Mouse (Mus musculus) urinary bladder, postnatal 36 days (tissue): ENCODE results near the gene Heg1.

ENCODE experiments used
- DNase-seq, 2 experiments: peaks; one replicate each; pipeline ENCODE4 v3.0.0; 2022; ENCODE audit warnings: low spot score in 2 of 2, mixed read lengths in 1 of 2

Gene Heg1

DNA sequence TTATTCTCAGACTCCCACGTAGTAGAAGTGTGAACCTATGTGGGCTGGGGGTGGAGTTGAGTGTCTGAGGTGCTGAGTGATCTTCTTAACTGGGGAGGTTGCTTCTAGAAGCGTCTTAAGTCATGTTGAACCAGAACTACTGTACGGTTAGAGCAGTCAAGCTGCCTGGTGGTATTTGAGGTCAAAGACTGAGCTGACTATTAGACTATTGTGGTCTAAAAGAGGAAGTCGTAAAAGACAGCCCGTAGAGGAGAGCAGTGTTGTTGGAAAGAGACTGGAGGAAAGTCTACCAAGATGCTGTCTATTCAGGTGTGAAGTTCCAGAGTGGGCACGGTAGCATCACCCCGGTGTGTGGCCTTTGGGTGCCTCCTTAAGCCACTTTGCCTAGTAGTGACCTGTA is 85.7 kb downstream of the Heg1 start:
- no peak for DNase-seq

DNA sequence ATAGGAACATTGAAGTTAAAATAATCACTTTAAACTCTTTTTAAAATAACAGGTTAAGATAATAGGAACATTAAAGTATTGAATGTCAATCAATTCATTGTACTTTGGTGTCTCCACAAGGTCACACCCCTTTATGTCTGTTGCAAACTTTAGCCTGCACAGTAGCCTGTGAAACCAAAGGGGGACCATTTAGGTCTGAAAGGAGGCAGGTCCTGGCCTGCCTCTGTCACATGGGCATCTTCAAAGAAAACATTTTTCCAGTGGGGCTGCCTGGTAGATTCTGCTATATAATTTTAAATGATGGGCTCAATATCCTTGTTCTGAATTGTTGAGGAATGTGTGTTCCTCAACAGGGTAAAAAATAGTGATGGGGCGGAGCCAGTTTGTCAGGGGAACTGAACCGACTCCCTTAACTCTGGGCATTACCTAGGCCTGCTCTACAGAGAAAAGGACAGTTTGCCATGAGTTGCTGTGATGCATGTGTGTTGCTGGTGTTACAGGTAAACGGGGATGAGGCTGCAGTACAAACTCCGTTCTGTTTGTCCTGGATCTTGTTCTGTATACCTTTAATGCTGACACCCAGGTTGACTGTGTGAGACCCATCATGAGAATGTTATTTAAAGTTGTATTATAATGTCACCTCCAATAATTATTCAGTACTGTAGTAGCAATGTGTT is 86.7 kb downstream of the Heg1 start:
- DNase-seq = no peak

DNA sequence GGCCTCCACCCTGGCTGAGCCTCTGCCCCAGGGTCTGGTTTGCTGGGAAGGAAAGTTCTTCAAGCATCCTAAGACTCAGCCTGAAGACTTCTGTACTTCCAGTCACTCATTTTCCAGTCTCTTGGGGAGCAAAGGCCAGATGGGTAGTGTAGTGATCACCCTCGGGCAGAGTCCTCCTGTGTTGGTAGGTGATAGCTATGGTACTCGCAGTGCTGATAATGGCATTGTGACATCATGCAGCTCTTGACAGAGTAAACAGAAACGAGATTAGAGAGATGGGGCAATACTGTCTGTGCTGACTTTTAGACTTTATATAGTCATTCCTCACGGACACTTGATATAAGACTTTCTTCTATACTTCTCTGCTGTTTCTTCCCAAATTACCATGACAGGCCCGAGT is 88.6 kb downstream of the Heg1 start:
- no peak for DNase-seq

DNA sequence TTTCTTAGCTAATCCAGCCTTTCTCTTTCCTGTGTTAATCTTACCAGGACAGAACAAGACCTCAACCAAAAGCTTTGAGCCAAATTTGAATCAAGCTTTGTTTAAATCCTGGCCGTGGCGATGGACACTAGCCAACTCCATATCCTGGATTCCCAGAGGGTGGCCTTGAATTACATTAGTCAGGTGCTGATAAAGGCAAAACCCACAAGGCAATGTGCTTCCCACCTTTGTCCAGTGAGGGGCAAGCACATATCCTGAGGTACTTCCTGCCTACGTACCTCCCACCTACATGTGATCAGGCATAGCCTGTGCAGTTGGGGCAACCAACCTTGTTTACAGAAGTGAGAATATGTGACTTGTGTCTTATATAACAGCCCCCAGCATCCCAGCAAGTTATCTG is 90.8 kb downstream of the Heg1 start:
- no peak for DNase-seq

DNA sequence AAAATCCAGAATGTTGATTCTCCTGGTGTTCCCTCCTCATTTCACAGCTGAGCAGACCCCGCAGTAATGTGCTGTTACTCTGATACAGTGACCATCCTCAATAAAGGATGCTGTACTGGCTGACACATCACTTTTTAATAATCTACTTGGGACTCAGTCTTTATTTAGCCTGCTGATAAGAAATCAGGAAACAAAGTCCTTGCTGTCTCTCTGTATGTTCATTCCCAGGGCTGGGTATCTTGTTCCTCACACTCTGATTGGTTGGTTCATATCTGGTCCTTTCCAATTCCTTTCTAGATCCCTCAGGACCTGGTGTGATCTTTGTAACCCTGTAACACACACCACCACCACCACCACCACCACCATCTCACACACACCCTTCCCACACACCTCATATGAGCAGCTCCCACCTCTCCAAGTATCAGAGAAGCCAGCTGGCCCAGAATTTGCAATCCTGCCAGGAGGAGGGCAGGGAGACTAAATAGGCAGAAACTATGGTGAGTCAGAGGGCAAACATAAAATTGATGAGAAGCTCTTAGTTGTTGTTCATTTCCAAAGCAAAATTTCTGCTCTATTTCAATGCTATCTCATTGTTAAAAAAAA is 91.7 kb downstream of the Heg1 start:
- no peak for DNase-seq

DNA sequence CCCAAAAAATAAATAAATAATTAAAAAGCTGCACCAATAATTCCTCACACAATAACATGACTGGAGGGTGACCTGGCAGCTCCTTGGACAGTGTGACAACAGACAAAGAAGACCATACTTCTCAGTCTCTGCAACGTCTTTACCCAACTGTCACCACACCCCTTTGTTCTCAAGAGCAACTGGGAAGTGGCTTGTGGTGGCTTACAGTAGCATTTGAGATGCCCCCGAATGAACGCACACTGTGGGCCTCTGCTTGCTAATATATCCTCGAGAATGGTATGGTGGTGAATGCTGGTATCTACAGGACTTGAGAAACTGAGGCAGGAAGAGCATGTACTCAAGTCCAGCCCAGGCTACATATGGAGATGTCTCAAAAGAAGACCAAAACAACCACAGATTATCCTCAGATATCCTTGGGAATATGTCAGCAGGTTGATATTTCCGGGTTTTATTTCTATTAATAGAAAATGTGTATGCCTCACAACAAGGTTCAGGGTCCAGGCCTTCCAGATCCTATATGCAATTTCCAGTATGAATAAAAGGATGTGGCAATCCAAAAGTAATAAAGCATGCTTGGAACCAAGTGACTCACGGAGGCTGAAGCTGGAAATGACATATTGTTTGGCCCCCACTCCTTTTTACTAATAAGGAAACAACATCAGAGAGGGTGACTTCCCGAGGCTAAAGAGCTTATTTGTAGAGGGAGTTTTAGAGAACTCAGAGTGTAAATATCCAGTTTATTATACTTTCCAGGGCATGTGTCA is 92.8 kb downstream of the Heg1 start:
- no peak for DNase-seq

DNA sequence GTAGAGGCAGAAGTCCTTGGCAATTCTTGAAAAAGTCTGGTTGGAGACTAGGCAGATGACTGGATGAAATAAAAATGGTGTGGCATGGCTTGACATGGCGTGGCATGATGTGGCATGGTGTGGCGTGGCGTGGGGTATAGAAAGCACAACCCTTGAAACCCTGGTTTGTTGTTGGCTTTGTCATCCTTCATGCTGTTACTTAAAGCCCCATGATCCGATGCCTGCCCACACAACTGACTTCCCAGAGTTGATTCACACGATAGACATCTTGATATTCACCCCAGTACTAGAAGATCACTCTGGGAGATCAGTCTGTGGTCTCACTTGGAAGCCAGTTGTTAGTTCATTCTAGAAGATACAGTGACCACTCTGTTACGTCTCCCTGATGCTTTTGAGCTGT is 93.4 kb downstream of the Heg1 start:
- DNase-seq = no peak

DNA sequence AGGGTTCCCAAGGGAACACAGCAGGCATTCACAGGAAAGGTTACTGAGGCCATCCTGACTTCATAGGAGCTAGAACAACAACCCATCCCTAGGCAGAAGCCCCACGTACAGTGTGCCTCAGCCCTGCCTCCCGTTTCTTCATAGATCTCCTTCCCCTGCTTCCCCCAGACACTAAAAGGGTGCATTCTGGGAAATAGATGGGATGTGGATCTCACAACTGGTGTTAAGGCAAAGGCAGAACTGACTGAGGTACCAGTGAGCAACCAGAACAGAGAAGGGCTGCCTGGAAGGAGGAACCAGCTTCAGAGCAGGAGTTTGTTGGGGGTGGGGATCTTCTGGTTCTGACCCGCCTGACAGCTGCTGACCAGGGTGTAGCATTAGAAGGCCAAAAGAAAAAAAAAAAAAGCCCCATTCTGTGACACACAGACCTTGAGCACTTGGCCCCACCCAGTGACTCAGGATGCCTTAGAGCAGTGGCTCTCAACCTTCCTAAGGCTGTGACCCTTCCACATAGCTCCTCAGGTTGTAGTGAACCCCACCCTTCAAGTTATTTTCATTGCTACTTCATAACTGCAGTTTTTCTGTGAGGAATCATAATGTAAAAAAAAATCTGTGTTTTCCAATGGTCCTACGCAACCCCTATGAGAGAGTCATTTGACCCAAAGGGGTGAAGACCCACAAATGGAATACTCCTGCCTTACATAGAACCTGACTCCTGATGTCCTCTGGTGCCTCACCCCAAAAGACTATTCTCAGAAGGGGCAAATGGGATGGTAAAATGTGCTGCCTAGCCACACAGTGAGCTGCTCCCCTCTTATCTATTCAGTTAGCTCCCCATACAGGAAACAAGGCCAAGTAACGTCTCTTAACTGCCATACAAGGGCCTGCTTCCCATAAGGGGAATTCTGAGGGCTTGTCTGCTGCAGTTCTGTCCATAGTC is 97.9 kb downstream of the Heg1 start:
- no peak for DNase-seq

DNA sequence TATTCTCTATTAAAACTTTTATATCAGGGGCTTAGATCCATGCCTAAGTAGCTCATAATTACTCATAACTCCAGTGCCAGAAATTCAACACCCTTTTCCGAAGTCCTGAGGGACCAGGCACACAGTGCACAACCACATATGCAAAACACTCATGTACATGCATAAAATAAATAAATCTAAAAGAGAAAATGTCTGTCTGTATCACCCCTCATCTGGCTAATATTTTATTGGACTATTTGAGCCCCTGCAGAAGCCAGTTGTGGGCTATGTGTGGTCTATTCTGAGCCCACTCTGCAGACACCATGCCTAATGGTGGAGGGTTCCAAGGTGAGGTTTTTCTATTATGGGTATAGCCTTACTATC is 98.5 kb downstream of the Heg1 start:
- no peak for DNase-seq

DNA sequence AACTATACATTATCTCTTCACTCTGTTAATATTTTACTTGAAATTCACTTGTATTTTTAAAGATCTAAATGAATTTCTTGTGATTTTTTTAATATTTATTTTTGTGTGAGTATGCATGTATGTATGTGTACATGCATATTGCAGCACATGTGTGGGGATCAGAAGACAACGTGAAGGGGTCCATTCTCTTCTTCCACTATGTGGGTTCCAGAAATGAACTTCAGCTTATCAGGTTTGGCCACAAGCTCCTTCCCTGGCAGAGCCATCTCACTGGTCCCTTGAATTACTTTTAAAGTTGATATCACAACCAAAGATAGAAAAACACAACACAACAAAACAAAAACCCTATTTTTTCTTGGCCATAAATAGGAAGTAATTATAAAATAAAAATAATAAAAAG is 100.4 kb downstream of the Heg1 start:
- DNase-seq = no peak

DNA sequence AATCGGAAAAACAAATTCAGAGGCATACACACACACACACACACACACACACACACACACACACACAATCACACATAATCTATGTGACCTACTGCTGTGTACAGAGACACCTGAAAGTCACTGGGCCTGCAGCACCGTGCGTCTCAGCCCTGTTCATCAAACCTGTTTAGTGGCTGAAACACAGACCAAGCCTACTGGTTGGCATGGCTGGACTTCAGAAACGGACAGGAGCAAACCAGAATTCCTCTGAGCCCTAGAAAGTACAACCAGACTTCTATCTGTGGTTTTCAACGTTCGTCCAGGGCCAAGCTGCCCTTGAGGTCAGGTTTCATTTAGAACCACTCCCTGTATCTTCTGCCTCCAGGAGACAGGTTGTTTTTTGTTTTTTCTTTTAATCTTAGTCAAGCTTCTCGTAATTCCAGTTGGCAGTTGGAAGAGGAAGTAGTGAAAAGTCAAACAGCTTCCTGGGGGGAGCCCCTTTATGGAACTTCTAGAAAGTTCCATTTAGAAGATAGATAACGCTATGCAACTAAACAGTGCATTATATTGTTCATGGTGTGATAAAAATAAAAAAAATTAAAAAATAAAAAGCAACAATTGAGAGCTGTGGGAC is 101.0 kb downstream of the Heg1 start:
- DNase-seq = no peak

DNA sequence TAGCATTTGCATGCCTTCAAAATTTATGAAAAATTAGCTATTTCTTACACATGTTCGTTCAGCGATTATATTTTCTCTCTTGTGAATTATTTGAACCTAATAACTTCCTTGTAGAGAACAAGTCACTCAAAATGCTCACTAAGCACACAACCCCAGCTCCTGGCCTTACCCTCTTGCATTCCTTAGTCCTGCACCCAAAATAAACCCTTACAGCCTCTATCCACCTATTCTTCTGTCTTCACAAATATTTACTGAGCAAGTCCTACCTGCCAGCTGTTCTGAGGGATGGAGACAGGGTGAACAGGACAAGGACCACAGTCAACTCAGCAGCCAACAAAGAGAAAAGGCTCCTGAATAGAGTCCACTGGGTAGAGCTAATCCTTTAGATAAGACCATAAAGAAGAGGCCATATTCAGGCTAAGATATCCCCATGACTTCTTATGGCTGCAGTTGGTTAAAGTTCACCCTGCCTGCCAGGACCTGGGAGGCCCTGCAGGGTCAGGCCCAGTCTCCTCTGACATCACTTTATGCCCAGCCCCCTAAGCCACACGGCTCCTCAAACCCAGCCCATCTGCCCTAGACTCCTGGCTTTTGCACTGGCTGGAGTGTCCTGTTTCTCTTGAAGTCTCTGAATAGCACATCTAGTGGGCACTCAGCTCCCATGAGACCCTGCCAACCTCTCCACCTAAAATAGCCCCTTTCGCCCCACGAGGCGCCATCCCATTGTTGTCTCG is 102.7 kb downstream of the Heg1 start:
- DNase-seq = no peak

DNA sequence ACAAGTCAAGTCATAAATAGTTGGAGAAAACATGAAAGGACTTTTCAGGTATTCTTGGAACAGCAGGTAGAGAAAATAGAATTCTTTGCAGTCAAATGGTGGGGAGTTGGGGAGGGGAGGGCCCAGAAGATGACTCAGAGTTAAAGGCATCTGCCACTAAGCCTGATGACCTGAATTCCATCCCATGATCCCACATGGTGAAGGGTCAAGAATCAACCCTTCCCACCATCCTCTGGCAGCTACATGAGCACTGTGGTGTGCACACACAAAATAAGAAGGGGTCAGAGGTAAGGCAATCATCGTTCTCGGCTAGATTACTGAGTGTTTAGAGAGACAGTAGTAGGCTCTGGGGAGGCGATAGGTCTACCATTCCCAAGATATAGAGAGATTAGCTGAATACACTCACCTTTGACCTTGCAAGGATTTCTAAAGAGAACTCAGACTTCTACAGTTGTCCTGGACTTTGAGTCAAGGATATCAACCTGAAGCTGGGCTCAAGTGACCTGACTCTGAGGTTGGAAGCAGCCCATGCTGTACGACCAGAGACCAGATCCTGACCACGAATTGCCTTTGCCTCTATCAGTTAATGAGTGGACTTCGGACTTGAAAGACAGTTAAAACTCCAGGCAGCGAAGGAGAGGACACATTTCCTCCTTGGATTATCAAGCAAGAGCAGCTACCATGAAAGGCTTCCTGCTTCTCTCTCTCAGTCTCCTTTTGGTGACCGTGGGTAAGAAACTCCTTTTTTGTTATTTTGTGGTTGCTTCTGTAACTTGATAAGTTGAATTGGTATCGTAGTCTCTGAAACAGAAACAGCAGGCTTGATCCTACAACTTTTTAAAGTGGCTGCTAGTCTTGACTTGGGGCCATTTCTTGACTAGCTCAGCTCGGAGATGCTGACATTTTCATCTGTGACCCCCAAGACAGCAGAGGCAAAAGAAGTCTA is 109.9 kb downstream of the Heg1 start, which contains the start of gene Muc13:
Muc13 (plus strand) TSS at position 192 of the 946 bp plus-strand sequence.
- DNase-seq = no peak

DNA sequence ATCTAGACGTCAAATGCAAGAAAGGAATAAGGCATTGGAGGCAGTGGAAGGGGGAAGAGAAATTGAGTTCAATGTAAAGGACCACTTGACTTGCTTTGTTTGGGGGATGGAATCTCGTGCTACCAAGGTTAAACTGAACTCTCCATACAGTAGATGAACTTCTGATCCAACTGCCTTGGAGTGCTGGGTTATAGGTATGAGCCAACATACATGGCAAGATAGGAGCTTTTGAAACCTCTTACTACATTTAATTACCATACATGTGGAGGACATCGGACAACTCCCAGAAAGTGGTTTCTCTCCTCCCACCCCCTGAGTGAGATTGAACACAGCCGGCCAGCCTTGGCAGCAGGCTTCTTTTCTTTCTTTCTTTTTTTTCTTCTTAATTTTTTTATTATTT is 110.9 kb downstream of the Heg1 start:
- no peak for DNase-seq

DNA sequence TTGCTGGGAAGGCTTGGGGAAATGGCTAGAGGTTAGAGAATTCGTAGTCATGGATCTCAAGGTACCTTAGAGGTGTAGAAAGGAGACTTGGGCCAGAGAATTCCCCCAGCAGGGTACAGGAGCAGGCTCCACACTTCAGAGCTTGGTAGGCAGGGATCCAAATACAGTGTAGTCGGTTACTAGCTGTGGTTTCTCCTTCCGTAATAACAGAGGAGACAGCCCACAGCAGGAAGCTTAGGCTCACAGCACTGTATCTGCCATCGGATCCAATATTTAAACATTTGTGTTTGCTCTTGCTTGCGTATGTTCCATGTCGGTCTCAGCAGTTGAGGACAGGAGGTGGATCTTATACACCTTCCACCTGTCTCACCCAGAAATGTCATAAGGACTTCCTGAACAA is 111.7 kb downstream of the Heg1 start:
- DNase-seq = no peak

DNA sequence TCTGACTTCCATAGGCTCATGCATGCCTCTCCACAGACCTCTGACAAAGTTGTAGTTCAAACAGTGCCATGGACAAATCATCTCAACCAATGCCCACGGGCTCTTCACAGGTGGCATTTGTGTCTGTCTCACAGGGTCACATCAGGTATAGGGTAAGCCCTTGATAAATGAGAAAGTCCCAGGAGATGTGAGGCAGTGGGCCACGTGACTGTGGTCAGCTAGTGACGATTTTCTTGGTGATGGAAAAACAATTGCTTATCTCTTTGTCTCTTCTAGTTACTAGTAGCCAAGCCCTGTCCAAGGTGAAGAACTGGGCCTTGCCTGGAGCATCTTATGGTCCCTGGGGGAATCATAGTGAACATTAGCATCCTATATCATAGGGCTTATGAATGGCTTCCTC is 112.6 kb downstream of the Heg1 start:
- no peak for DNase-seq

DNA sequence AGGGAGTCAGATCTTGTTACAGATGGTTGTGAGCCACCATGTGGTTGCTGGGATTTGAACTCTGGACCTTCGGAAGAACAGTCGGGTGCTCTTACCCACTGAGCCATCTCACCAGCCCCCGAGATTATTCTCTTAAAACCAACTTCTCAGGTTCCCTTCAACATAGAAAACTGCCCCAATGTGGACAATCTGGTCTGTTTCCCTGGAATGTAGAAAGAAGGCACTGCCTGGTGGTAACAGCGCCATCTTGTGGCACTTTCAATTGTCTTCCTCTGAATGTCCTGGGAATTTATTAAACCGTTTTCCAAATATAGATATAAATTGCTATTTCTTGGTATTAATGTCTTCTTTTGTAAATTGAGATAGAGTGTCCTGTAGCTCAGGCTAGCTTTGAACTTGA is 113.7 kb downstream of the Heg1 start:
- peak; percentile 28 to 42 for DNase-seq

DNA sequence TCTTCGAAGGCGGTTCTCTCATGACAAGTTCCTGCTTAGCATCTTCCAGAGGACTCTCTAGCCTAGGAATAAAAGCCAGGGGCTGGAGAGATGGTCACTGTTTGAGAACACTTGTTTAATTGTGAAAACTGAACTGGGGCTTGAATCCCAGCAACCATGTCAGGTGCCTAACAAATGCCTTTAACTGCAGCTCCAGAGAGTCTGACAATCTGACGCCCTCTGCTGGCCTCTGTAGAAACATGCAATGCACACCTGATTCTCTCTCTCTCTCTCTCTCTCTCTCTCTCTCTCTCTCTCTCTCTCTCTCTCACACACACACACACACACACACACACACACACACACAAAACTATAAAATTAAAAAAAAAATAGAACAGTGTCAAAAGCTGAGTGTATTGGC is 125.8 kb downstream of the Heg1 start:
- DNase-seq = no peak

DNA sequence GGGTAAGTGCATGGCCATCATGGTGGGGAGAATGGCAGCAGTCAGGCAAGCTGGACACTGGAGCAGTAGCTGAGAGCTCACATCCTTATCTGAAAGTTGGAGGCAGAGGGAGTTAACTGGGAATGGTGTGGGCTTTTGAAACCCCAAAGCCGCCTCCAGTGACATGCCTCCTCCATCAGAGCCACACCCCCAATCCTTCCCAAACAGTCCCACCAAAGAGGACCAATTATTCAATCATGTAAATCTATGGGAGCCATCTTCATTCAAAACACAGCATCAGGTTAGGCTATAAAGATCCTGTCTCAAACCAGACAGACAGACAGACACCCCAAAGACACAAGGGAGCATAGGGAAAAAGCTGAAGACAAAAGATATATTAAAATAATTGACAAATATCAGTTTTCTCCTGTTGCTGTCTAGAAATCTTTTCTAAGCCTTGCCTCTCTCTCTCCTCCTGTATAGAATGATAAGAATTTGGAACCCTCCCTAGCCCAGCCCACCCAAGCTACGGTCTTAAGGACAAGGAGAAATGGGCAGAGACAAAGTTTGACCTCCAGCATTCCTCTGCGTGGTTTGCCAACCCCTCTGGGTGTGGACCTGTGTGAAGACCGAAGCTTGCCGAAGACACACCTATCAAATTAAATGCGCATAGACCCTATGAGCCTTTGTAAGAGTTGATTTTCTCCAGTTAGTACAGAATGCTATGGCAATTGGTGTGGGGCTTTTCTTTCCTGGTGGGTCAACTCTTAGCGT is 134.4 kb downstream of the Heg1 start:
- no peak for DNase-seq
